Mouse (Mus musculus): ENCODE measurements around the gene Zbtb16.

DNA sequence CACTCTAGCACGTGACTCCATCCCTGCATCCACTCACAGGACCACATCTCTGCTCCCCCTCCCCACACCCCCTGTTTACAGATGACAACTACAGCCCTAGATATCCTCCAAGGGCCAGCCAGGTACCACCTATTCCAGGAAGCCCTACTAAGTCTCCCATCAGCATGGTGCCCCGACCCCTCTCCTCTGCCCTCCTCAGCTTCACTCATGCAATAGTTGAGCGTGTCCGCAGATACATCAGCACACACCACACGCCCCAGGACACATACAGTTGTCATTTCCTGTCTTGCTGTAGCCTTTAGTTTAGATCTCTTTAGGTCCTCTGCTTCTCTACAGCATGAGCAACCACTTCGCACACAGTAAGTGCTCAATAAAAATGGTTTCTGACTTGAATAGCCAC lies 23.7 kb downstream of the Zbtb16 start:
- TF ChIP-seq CTCF (IDR thresholded peaks at IDR 0.05; ENCODE audit: extremely low read depth, insufficient read length, insufficient replicate concordance, low read depth, low read length) (no peak), POLR2A (IDR thresholded peaks at IDR 0.05; ENCODE audit: low read depth, low read length) (no peak)
